Mouse (Mus musculus) E14TG2a.4 (cell line): ENCODE measurements around the gene Meis3.

ENCODE experiments used
- H3K27me3 ChIP-seq: 2 replicates; pipeline ENCODE4 v1.6.1; 2014; ENCODE audit warnings: low read length, control low read depth; ENCODE audit not compliant: insufficient read depth
- H3K36me3 ChIP-seq: 2 replicates; pipeline ENCODE4 v1.6.1; 2014; ENCODE audit warnings: low read length, control low read depth; ENCODE audit not compliant: insufficient read depth
- H3K4me1 ChIP-seq: replicated peaks from 2 replicates; pipeline ENCODE4 v1.6.1; 2014; ENCODE audit warnings: low read depth, low read length, control low read depth
- H3K4me3 ChIP-seq: replicated peaks from 2 replicates; pipeline ENCODE4 v1.5.1; 2014; ENCODE audit warnings: mild to moderate bottlenecking, low read length
- H3K9me3 ChIP-seq: 2 replicates; pipeline ENCODE4 v1.6.1; 2014; ENCODE audit warnings: low read length, control low read depth
- CTCF ChIP-seq: conservative IDR thresholded peaks from 2 replicates; pipeline ENCODE4 v1.5.1; 2014; ENCODE audit warnings: low read length
- NANOG ChIP-seq: IDR thresholded peaks from 2 replicates; pipeline ENCODE4 v1.6.1; 2014; ENCODE audit warnings: borderline replicate concordance, low read length, mixed read lengths
- POU5F1 ChIP-seq: IDR thresholded peaks from 2 replicates; pipeline ENCODE4 v1.6.1; 2014; ENCODE audit warnings: low read length, borderline replicate concordance

Gene Meis3

DNA sequence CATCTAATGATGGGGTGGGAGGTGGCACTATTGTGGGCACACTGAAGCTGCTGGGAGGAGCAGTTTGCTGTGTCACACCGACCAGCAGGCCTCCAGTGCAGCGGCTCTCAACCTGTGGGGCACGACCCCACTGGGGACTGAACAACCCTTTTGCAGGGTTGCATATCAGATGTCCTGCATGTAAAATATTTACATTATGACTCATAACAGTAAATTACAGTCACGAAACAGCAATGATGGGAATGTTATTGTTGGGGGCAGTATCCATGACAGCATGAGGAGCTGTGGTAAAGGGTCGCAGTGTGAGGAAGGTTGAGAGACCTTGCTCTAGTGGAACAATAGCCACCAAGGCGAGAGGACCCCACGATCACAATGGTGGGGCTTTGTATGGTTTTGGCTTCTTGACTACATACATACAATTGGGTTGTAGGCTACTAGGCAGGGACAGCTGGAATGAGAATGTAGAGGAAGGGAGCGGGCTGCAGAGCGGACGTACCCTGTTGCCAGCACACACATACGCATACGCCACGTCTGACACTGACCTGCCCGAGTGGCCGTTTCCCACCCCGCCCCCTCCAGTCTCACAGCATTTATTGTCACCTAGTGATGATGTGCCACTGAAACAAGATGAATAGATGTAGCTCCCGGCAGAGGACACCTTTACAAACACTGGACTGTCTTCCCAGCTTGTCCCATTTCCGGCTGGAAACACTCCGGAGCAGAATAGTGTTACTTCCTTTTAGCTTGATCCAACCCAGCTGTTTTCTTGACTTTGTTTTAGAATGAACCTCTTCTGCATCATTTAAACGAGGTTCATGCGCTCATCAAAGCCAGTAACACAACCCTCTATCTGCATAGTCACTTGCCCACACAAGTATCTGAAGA, 34.1 kb downstream of the Meis3 start:
- H3K4me3 ChIP-seq: no peak overlapping the region
- no peaks in the 10 kb centered on the region for H3K9me3 ChIP-seq
- H3K27me3 ChIP-seq: 0 out of 2 replicates have a peak, but pooled peaks cover 3% of the 10 kb centered on the region
- H3K36me3 ChIP-seq: peaks cover 19% of the 10 kb centered on the region
- no peak for TF ChIP-seq NANOG
- no peak for TF ChIP-seq POU5F1
- TF ChIP-seq CTCF: no peak
- H3K4me1 ChIP-seq: peaks cover 26% of the 10 kb centered on the region

DNA sequence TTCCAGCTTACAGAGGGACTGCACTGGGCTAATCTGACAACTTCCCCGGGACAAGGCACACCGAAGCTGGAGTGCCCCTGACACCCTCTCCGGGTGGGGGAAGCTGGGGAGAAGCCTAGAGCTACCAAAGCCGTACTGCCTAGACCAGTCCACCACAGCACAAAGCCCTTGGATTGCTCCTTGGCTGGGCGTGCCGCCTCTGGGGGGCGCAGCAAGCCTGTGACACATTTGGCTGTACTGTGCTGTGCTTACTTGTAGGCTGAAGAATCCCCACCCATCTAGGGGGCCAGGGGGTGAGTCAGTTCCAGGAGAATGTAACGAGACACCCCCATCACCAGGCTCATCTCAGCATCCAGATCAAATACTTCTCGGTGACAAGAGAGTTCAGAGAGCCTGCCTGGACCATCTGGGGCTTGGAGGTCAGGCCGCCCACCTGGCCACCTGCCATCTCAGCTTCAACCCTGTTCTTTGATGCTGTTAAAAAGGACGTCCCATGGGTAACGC, 36.0 kb downstream of the Meis3 start:
- H3K4me3 ChIP-seq: no peak overlapping the region
- TF ChIP-seq CTCF (no peak), POU5F1 (no peak), NANOG (no peak)

DNA sequence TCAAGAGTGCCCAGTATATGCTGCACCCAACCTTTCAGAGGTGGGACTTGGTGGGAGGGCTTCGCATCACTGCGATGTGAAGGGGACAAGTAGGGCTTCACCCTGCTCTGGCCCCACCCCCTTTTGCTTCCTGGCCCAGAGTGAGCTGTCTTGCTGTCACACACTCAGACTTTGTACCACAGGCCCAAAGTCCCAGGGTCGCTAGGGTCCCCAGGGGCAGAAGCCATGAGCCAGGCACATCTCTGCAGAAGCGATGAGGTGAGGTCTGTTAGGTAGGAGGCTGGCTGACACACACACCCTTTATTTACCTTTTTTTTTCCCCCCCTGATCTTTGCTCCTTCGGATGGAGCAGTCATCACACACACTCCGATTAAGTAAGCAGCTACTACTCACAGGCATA, 38.3 kb downstream of the Meis3 start:
- Histone ChIP-seq H3K9me3 (no peaks in the 10 kb centered on the region), H3K27me3 (peaks cover 4% of the 10 kb centered on the region; the same call in 1 of the 2 replicates), H3K4me1 (peaks cover 41% of the 10 kb centered on the region), H3K4me3 (peak overlapping the region; percentile 54; the same call in 1 of the 2 replicates), H3K36me3 (peaks cover 43% of the 10 kb centered on the region)
- TF ChIP-seq CTCF: no peak
- TF ChIP-seq POU5F1: no peak
- TF ChIP-seq NANOG: no peak

More for the DNA sequence above, 36.0 kb downstream of the Meis3 start:
- H3K27me3 ChIP-seq: peaks cover 2% of the 10 kb centered on the region; the same call in 1 of the 2 replicates
- no peaks in the 10 kb centered on the region for H3K9me3 ChIP-seq
- H3K4me1 ChIP-seq: peaks cover 28% of the 10 kb centered on the region
- H3K36me3 ChIP-seq: peaks cover 37% of the 10 kb centered on the region

DNA sequence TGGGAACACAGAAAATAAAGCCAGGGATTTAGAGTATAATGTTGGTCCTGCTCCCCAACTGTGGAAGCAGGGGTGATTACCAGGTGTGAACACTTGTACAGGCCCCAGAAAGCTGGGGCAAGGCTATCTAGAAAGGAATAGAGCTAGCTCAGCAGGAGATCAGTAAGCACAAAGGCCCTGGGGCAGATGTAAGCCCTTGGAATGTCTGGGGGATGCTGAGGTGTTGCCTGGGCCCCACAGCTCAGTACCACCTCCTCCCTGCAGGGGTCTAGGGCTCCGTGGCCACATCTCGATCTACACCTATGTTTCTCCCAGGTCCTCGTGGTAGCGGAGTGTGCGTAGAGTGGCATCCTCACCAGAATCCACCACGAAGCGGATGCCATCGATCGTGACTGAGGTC, 39.1 kb downstream of the Meis3 start:
- Histone ChIP-seq H3K36me3 (peaks cover 40% of the 10 kb centered on the region), H3K4me1 (peaks cover 49% of the 10 kb centered on the region), H3K4me3 (no peak overlapping the region), H3K27me3 (peaks cover 4% of the 10 kb centered on the region; the same call in 1 of the 2 replicates), H3K9me3 (no peaks in the 10 kb centered on the region)
- TF ChIP-seq NANOG: no peak
- TF ChIP-seq CTCF: no peak; the same call in 1 of the 2 replicates
- TF ChIP-seq POU5F1: no peak

DNA sequence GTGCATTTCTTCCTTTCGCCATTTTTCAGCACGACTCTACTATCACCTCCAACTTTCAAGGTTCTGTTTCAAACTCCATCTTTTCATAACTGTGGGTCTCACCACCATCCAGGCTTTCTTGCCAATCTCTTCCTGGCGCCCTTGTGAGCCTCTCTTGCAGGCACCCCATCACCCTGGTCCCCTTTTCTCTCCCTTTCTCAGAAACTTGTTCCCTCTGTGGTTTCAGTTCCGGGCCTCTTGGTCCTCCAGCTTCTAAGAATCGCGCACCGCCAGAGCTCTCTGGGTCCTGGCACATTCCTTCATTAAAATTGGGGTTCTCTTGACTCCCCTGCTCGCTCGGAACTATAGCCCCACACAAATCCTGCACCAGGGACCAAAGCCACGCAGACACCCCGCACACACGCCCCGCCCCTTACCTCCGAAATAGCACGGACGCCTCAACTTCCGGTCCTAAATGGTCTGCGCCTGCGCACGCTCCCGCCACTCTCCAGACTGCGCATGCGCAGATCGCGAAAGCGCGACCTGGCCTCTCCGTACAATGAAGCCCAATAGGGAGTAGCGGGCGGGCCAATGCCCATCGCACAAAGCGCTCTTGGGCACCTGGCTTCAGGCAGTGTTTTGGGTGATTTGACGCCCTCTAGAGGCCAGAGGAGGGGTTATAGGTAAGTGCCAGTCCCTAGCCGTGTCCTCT, 46.8 kb downstream of the Meis3 start, which contains the start of gene Dhx34:
Gene Dhx34, minus strand, starts transcription at position 456 of the 691 bp plus-strand sequence.
- H3K4me3 ChIP-seq: peak within 1 kb of the TSS; percentile 83
- H3K36me3 ChIP-seq: peaks cover 3% of the 10 kb centered on the region; the same call in 1 of the 2 replicates
- peaks cover 5% of the 10 kb centered on the region for H3K27me3 ChIP-seq
- H3K9me3 ChIP-seq: no peaks in the 10 kb centered on the region
- no peak for TF ChIP-seq NANOG
- peak; percentile 50 for TF ChIP-seq CTCF
- H3K4me1 ChIP-seq: peaks cover 19% of the 10 kb centered on the region

DNA sequence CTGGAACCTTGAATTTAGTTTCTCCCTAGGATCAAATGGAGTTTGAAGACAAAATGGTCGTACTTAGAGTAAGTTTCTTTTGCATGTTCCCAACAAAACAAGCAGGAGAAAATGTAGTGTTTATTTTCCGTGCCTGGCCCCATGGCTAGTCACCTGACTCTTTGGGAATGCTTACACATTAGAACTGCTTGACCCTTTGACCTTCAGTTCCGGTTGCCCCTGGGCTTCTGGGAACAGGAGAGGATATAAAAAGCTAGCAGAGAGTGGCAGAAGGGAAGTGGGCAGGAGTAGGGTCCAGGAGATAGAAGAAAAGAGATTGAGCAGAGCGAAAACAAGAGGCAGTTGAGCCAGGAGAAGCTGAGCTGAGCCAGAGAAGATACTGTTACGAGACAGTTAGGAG, 55.0 kb downstream of the Meis3 start:
- Histone ChIP-seq H3K27me3 (peaks cover 5% of the 10 kb centered on the region; the same call in 1 of the 2 replicates), H3K9me3 (peaks cover 8% of the 10 kb centered on the region), H3K4me1 (peaks cover 16% of the 10 kb centered on the region), H3K4me3 (0 out of 2 replicates have a peak overlapping the region, but pooled peaks have one; percentile 1), H3K36me3 (no peaks in the 10 kb centered on the region)
- TF ChIP-seq NANOG (no peak), CTCF (no peak), POU5F1 (no peak)
